Mouse (Mus musculus): Measurements from ENCODE around the gene Atg2b. TPM values are rescaled to one million over a fixed set of nuclear protein-coding genes. Genes with fewer than 3 reads are reported as not detected.

Gene Atg2b
- polyA plus RNA-seq, 1 experiment from 2014 or later: 12.7 TPM

DNA sequence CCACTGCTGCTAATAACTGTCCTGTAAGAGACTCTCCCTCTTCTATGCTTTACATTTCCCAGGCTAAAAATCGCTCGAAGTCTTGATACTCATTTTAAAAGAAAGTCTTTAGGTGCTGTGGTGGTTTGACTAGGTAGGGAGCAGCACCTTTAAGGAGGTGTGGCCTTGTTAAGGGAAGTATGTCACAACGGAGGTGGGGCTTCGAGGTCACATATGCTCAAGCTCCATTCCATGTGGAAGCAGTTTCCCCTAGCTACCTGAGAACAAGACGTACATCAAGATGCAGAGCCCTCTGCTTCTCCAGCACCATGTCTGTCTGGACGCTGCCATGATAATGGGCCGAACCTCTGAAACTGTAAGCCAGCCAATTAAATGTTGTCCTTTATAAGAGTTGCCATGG is 6.8 kb downstream of the Atg2b start:
- no peaks in the 10 kb centered on the region for H3K9me3 ChIP-seq (replicated peaks)
- ATAC-seq (replicated peaks; ENCODE audit: low FRiP score): no peak
- H3K4me1 ChIP-seq: peaks cover 11% of the 10 kb centered on the region
- H3K4me2 ChIP-seq: no peak overlapping the region
- H3K9ac ChIP-seq: no peak overlapping the region
- no peak overlapping the region for H3K27ac ChIP-seq
- no peaks in the 10 kb centered on the region for H3K27me3 ChIP-seq
- H3K36me3 ChIP-seq: peaks cover 30% of the 10 kb centered on the region
- WGBS: 89% methylated on average over 7 of the region's 7 CpGs
- H3K4me3 ChIP-seq (replicated peaks): no peak overlapping the region

- WGBS: 94% methylated on average over 8 of the region's 8 CpGs
- Histone ChIP-seq H3K36me3 (peaks cover 43% of the 10 kb centered on the region), H3K27me3 (no peaks in the 10 kb centered on the region), H3K4me3 (replicated peaks) (no peak overlapping the region), H3K9me3 (replicated peaks) (no peaks in the 10 kb centered on the region), H3K27ac (no peak overlapping the region), H3K4me1 (no peaks in the 10 kb centered on the region), H3K9ac (no peak overlapping the region), H3K4me2 (no peak overlapping the region)
- ATAC-seq (replicated peaks; ENCODE audit: low FRiP score): no peak
These were observed 8.7 kb downstream of the Atg2b start for GRCm38 (mm10) chr12:105676274-105676673.

- Histone ChIP-seq H3K27ac (no peak overlapping the region), H3K36me3 (peaks cover 98% of the 10 kb centered on the region), H3K9ac (no peak overlapping the region), H3K4me3 (replicated peaks) (no peak overlapping the region), H3K4me2 (no peak overlapping the region), H3K4me1 (no peaks in the 10 kb centered on the region), H3K9me3 (replicated peaks) (no peaks in the 10 kb centered on the region), H3K27me3 (no peaks in the 10 kb centered on the region)
- 87% methylated on average over 7 of the region's 7 CpGs for WGBS
- ATAC-seq (replicated peaks; ENCODE audit: low FRiP score): no peak
These were observed 29.2 kb downstream of the Atg2b start for GRCm38 (mm10) chr12:105655850-105656249.

- no peak for ATAC-seq (replicated peaks; ENCODE audit: low FRiP score)
- H3K4me3 ChIP-seq (replicated peaks): no peak overlapping the region
- no peaks in the 10 kb centered on the region for H3K9me3 ChIP-seq (replicated peaks)
- no peaks in the 10 kb centered on the region for H3K27me3 ChIP-seq
- no peak overlapping the region for H3K9ac ChIP-seq
- WGBS: 92% methylated on average over 11 of the region's 11 CpGs
- peaks cover 99% of the 10 kb centered on the region for H3K36me3 ChIP-seq
- H3K27ac ChIP-seq: no peak overlapping the region
- H3K4me1 ChIP-seq: no peaks in the 10 kb centered on the region
- H3K4me2 ChIP-seq: no peak overlapping the region
These were observed 42.2 kb downstream of the Atg2b start for GRCm38 (mm10) chr12:105642770-105643321.

GRCm38 (mm10) chr12:105637554-105637953 is 47.5 kb downstream of the Atg2b start:
- Histone ChIP-seq H3K9me3 (replicated peaks) (no peaks in the 10 kb centered on the region), H3K9ac (no peak overlapping the region), H3K27ac (no peak overlapping the region), H3K4me3 (replicated peaks) (no peak overlapping the region), H3K4me1 (no peaks in the 10 kb centered on the region), H3K4me2 (no peak overlapping the region), H3K36me3 (peaks cover 99% of the 10 kb centered on the region), H3K27me3 (no peaks in the 10 kb centered on the region)
- no peak for ATAC-seq (replicated peaks; ENCODE audit: low FRiP score)
- 80% methylated on average over 4 of the region's 4 CpGs for WGBS

- Histone ChIP-seq H3K4me2 (no peak overlapping the region), H3K9ac (no peak overlapping the region), H3K36me3 (peaks cover 95% of the 10 kb centered on the region), H3K4me3 (replicated peaks) (no peak overlapping the region), H3K4me1 (no peaks in the 10 kb centered on the region), H3K9me3 (replicated peaks) (no peaks in the 10 kb centered on the region), H3K27ac (no peak overlapping the region), H3K27me3 (no peaks in the 10 kb centered on the region)
- WGBS: 94% methylated on average over 9 of the region's 9 CpGs
- no peak for ATAC-seq (replicated peaks; ENCODE audit: low FRiP score)
These were observed 48.5 kb downstream of the Atg2b start for GRCm38 (mm10) chr12:105636551-105636950.

DNA sequence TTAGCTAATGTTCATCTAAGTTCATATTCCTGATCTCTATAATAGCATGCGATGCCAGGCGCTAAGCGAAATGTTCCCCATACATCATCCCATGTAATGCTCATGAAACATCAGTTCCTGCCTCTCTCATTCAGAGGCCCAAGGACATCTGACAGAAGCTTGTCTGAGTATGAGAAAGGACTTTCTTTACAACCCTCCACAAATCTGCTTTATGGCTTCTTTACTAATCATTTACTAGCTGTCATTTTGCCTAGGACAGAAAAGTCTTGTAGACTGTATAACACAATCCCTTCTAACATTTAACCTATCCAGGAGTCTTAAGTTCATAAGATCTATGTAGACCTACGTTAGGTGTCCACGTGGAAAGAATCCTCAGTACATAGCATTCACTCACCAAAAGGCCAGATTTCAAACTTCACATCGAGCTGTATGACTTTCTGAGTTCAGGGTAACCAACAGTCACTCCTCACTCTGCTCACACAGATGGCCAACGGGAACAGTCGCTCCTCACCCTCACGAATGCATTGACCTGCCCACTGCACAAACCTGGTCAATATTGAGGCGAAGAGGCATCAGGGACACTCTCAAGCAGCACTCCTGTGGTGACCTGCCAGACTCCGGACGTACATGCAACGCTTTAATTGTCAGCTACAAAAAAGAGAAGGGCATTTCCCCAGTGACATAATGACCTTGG is 50.5 kb downstream of the Atg2b start:
- H3K4me1 ChIP-seq: no peaks in the 10 kb centered on the region
- no peaks in the 10 kb centered on the region for H3K27me3 ChIP-seq
- peaks cover 83% of the 10 kb centered on the region for H3K36me3 ChIP-seq
- H3K4me3 ChIP-seq (replicated peaks): no peak overlapping the region
- H3K9ac ChIP-seq: no peak overlapping the region
- no peak overlapping the region for H3K4me2 ChIP-seq
- ATAC-seq (replicated peaks; ENCODE audit: low FRiP score): no peak
- no peaks in the 10 kb centered on the region for H3K9me3 ChIP-seq (replicated peaks)
- no peak overlapping the region for H3K27ac ChIP-seq
- whole genome bisulfite sequencing: 94% methylated on average over 13 of the region's 13 CpGs

DNA sequence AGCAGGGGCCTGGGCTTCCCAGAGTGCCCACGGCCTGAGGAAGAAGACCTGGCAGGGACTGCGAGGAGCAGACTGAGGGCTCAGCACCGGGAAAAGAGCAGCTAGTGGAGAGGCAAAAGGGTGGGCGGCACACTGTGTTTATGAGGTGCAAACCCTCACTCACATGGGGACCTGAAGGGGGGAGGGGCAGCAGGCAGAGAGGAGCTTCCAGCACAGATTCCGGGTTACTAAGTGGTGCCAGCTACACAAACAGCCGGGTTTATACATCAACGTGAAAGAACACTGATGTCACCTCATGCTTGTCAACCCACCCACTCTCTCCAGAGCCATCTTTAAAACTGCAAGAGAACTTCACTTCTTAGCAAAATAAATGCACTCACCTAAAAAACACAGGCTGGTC is 59.2 kb downstream of the Atg2b start:
- no peaks in the 10 kb centered on the region for H3K4me1 ChIP-seq
- H3K9me3 ChIP-seq (replicated peaks): no peaks in the 10 kb centered on the region
- H3K27ac ChIP-seq: no peak overlapping the region
- no peak for ATAC-seq (replicated peaks; ENCODE audit: low FRiP score)
- no peak overlapping the region for H3K4me2 ChIP-seq
- 17% methylated on average over 7 of the region's 7 CpGs for WGBS
- H3K27me3 ChIP-seq: no peaks in the 10 kb centered on the region
- no peak overlapping the region for H3K4me3 ChIP-seq (replicated peaks)
- no peak overlapping the region for H3K9ac ChIP-seq
- H3K36me3 ChIP-seq: peaks cover 65% of the 10 kb centered on the region

GRCm38 (mm10) chr12:105622981-105623539 is 62.0 kb downstream of the Atg2b start:
- H3K9me3 ChIP-seq (replicated peaks): no peaks in the 10 kb centered on the region
- no peak overlapping the region for H3K27ac ChIP-seq
- H3K4me2 ChIP-seq: no peak overlapping the region
- no peaks in the 10 kb centered on the region for H3K4me1 ChIP-seq
- WGBS: 56% methylated on average over 12 of the region's 12 CpGs
- ATAC-seq (replicated peaks; ENCODE audit: low FRiP score): peak; percentile 60
- H3K27me3 ChIP-seq: no peaks in the 10 kb centered on the region
- H3K4me3 ChIP-seq (replicated peaks): no peak overlapping the region
- no peak overlapping the region for H3K9ac ChIP-seq
- peaks cover 76% of the 10 kb centered on the region for H3K36me3 ChIP-seq

DNA sequence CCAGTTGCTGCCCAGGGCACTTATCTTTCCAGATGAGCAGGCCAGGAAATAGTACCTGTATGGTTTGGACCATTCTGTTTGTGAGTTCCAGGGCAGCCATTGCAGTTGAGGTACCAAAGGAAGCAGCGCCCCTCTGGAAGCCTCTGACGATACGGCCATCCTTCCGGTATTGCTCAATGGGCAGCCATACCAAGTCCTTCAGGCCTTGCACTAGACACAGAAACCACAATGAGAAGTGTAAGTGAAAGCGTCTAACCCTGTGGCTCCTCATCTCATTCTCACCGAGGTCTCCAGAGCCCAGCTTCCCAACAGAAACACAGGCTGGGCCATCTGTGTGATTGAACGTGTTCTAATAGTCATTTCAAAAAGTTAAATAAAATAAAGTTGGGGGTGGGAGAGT is 63.0 kb downstream of the Atg2b start:
- peaks cover 78% of the 10 kb centered on the region for H3K36me3 ChIP-seq
- no peaks in the 10 kb centered on the region for H3K9me3 ChIP-seq (replicated peaks)
- H3K4me3 ChIP-seq (replicated peaks): no peak overlapping the region
- H3K9ac ChIP-seq: no peak overlapping the region
- no peak overlapping the region for H3K27ac ChIP-seq
- no peaks in the 10 kb centered on the region for H3K27me3 ChIP-seq
- no peak overlapping the region for H3K4me2 ChIP-seq
- H3K4me1 ChIP-seq: no peaks in the 10 kb centered on the region
- no peak for ATAC-seq (replicated peaks; ENCODE audit: low FRiP score)
- WGBS: 94% methylated on average over 7 of the region's 7 CpGs

- no peaks in the 10 kb centered on the region for H3K27me3 ChIP-seq
- no peaks in the 10 kb centered on the region for H3K4me1 ChIP-seq
- no peak for ATAC-seq (replicated peaks; ENCODE audit: low FRiP score)
- no peak overlapping the region for H3K4me2 ChIP-seq
- peaks cover 38% of the 10 kb centered on the region for H3K36me3 ChIP-seq
- 90% methylated on average over 10 of the region's 10 CpGs for WGBS
- no peaks in the 10 kb centered on the region for H3K9me3 ChIP-seq (replicated peaks)
- no peak overlapping the region for H3K4me3 ChIP-seq (replicated peaks)
- no peak overlapping the region for H3K27ac ChIP-seq
- H3K9ac ChIP-seq: no peak overlapping the region
These were observed 71.5 kb downstream of the Atg2b start for GRCm38 (mm10) chr12:105613559-105613958.

DNA sequence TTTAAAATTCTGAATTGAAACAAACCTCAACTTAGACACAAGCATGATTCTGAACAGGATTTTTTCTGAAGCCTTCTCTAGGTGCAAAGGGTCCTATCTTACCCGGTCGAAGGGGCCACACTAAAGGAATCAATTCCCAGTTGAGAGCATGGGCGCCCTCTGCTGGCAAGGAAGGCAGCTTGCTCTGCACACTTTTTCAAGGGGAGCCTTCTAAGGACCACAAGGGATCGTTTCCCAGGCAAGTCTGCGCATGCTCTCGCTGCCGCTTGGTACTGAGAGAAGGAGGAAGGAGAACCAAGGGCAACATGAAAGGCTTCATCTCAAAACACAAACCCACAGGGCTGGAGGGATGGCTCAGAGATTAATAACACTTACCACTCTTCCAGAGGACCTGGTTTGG is 73.3 kb downstream of the Atg2b start:
- H3K27me3 ChIP-seq: no peaks in the 10 kb centered on the region
- H3K4me3 ChIP-seq (replicated peaks): no peak overlapping the region
- H3K27ac ChIP-seq: no peak overlapping the region
- ATAC-seq (replicated peaks; ENCODE audit: low FRiP score): peak; percentile 59; the same call in 1 of the 2 replicates
- H3K9me3 ChIP-seq (replicated peaks): no peaks in the 10 kb centered on the region
- no peak overlapping the region for H3K4me2 ChIP-seq
- H3K36me3 ChIP-seq: peaks cover 20% of the 10 kb centered on the region
- no peak overlapping the region for H3K9ac ChIP-seq
- no peaks in the 10 kb centered on the region for H3K4me1 ChIP-seq
- WGBS: 17% methylated on average over 7 of the region's 7 CpGs
